Mouse (Mus musculus) small intestine, adult 2 months (tissue): ENCODE measurements around the gene Zbed4.

Experiments used
- CTCF ChIP-seq: fragments of 200-500 bp; IDR thresholded peaks from 2 replicates; pipeline ENCODE4 v1.5.1; 2012; ENCODE audit warnings: low read depth, mild to moderate bottlenecking, control low read depth, inconsistent platforms, low read length, moderate library complexity, mixed read lengths; ENCODE audit not compliant: insufficient replicate concordance, insufficient read length; ENCODE audit errors: extremely low read depth
- POLR2A ChIP-seq: fragments of 200-500 bp; IDR thresholded peaks from 2 replicates; pipeline ENCODE4 v1.6.1; 2012; ENCODE audit warnings: low read depth, mild to moderate bottlenecking, control low read depth, inconsistent platforms, low read length, moderate library complexity

DNA sequence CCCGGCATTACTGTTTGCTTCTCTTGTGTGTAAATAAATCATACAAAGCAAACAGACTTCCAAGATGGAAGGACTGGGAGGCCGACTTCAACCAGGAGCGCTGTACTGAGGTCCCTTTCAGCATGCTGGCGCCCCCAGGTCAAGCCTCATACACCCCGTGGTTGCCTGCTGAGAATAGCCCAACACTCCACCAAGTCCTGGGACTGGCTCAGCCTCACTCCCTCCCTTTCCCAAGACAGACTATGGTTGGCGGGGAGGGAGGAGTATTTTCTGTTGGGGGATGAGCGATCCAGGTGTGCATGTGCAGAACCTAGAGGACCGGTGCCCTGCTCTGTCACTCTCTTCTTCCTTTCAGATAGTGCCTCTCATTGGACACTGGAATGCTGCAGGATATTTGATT lies 56.7 kb downstream of the Zbed4 start:
- TF ChIP-seq POLR2A (no peak), CTCF (no peak)
